Comparison of ENCODE assay signal across 14 mouse cellular contexts in genomic region chr9:43514731-43515458, GRCm38 (mm10).
A peak's percentile ranks its signal among the peaks of the same experiment; 100 is the strongest.
DNase-seq lines count a peak whose midpoint lies in the region; ATAC-seq lines count a peak whose summit lies in the region.
"Had no signal": no experiment of that assay in that cellular context is flagged by ENCODE, and none has a peak within 500 bp of the region (broad histone marks: within the 10 kb centered on the region; RNA-seq: fewer than 3 reads in every experiment).

No protein-coding gene starts in this region.

- H3K27ac ChIP-seq in kidney, embryonic 14.5 days (ENCODE audit: low read depth, low read length), result no peak overlapping the region
- H3K27ac ChIP-seq: embryonic facial prominence, embryonic 15.5 days; forebrain, embryonic 15.5 days; hindbrain, embryonic 10.5 days had no signal

- H3K36me3 ChIP-seq in kidney, embryonic 14.5 days (ENCODE audit: control insufficient read depth, insufficient read depth, low read length), result no peaks in the 10 kb centered on the region
- H3K36me3 ChIP-seq: embryonic facial prominence, embryonic 15.5 days; forebrain, embryonic 15.5 days; hindbrain, embryonic 10.5 days had no signal

- WGBS in kidney, embryonic 14.5 days, result 70% methylated on average over 16 of the region's 16 CpGs

- DNase-seq in cerebellum, postnatal 14 days, result peak; percentile 74 to 79
- no peak for DNase-seq in cerebellum, adult 8-10 months
- DNase-seq in kidney, adult 11 months, result peak; percentile 17
- peak; percentile 63 for DNase-seq in adrenal gland, adult 2 months
- peak; percentile 27 for DNase-seq in kidney, postnatal 14 days
- DNase-seq in ovary, postnatal 10 days (ENCODE audit: low spot score), result no peak
- no peak for DNase-seq in layer of hippocampus, postnatal 14 days (ENCODE audit: low spot score in 2 of 2)
- DNase-seq: gastrocnemius, postnatal 14 days; lung, embryonic 14.5 days had no signal

- H3K4me1 ChIP-seq in kidney, embryonic 14.5 days (ENCODE audit: control insufficient read depth, insufficient read depth, low read length), result no peaks in the 10 kb centered on the region
- H3K4me1 ChIP-seq: embryonic facial prominence, embryonic 15.5 days; forebrain, embryonic 15.5 days had no signal

- no peaks in the 10 kb centered on the region for H3K27me3 ChIP-seq in kidney, embryonic 14.5 days (ENCODE audit: control insufficient read depth, insufficient read depth, low read length)
- H3K27me3 ChIP-seq: embryonic facial prominence, embryonic 15.5 days; forebrain, embryonic 15.5 days had no signal

- H3K4me3 ChIP-seq in kidney, embryonic 14.5 days (ENCODE audit: low read length), result no peak overlapping the region
- H3K4me3 ChIP-seq: embryonic facial prominence, embryonic 15.5 days; forebrain, embryonic 15.5 days; hindbrain, embryonic 10.5 days had no signal

- H3K9me3 ChIP-seq in kidney, embryonic 14.5 days (ENCODE audit: control insufficient read depth, low read length), result no peaks in the 10 kb centered on the region
- H3K9me3 ChIP-seq: embryonic facial prominence, embryonic 15.5 days; forebrain, embryonic 15.5 days; hindbrain, embryonic 10.5 days had no signal

- no peak overlapping the region for H3K9ac ChIP-seq in kidney, embryonic 14.5 days (ENCODE audit: low read depth, low read length)
- H3K9ac ChIP-seq: embryonic facial prominence, embryonic 15.5 days; forebrain, embryonic 15.5 days; lung, embryonic 14.5 days had no signal

- no peak for ATAC-seq in kidney, embryonic 14.5 days (ENCODE audit: low FRiP score, low TSS enrichment)
- ATAC-seq: forebrain, embryonic 15.5 days had no signal

- H3K4me2 ChIP-seq in kidney, embryonic 14.5 days (replicated peaks; ENCODE audit: low read depth, low read length), result no peak overlapping the region
- H3K4me2 ChIP-seq: embryonic facial prominence, embryonic 15.5 days; forebrain, embryonic 15.5 days; lung, embryonic 14.5 days; midbrain, embryonic 11.5 days had no signal

Comparison
In these comparisons a context has a peak if more than half of its experiments do, and no peak if none do; other contexts are left out.
1. DNase-seq: peak in cerebellum, postnatal 14 days (2 of 2), kidney, adult 11 months (single experiment), adrenal gland, adult 2 months (single experiment) and kidney, postnatal 14 days (single experiment); none in cerebellum, adult 8-10 months (single experiment), ovary, postnatal 10 days (single experiment) and layer of hippocampus, postnatal 14 days (0 of 2).